Mouse (Mus musculus) heart, postnatal 10 days (tissue): ENCODE results near the gene Aif1l. TPM values are rescaled to one million over a fixed set of nuclear protein-coding genes. Genes with fewer than 3 reads are reported as not detected.
A peak's percentile ranks its signal among the peaks of the same experiment; 100 is the strongest.
"Not testable (repeated sequence)": the region's sequence is repeated elsewhere in the genome, so short reads cannot be mapped to it uniquely, and the experiment has no call there.

ENCODE experiments used
- DNase-seq, 2 experiments: peaks; one replicate each; pipeline ENCODE4 v3.0.0; 2021
- intact Hi-C: fragments of 180-260 bp; cut with DNase I; formaldehyde crosslinking; loops from one replicate; pipeline ENCODE4 v1.15.1; 2025
- total RNA-seq, 2 experiments: library from RNA; stranded (reverse); gene quantifications; 2 replicates each; pipeline ENCODE4 v1.2.3; 2021

Aif1l gene
- 1 to 10 TPM; 7.9 to 8.6 TPM for total RNA-seq

GRCm38 (mm10) chr2:31950058-31950871 is at the start of gene Aif1l:
Gene Aif1l, plus strand, starts transcription at chr2:31950139.
- DNase-seq: peak; percentile 70 to 78
- intact Hi-C loops: no loop called here

GRCm38 (mm10) chr2:31900932-31901331 is 49.0 kb upstream of the Aif1l start:
- DNase-seq: no peak
- intact Hi-C loops: no loop called here

DNA sequence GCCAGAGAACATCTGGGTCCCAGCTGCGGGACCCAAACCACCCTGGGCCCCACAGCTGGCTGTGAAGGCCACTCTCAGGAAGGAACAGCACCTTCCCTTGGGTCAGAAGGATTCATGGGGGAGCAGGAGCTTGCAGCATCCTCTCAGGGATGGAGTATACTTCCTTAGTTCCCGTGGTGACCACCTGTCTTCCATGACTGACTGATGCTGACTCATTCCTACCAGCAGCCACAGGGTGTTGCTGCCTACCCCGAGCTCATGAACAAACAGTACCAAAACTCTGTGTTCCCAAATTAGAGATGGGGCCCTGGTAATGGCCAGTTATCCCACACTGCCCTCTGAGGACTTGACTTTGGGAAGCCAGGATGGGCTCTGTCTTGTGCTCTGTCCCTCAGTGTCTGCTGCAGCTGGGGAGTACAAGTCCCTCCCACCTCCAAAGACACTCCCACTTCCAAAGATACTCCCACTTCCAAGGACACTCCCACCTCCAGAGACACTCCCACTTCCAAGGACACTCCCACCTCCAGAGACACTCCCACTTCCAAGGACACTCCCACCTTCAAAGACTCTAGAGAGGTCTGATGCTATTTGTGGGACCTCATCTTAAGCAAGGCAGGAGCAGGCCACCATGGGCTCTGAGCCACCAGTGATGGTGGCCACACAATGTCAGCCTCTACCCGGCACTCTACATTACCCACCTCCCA is 48.1 kb upstream of the Aif1l start:
- DNase-seq: no peak
- intact Hi-C loops: no loop called here

GRCm38 (mm10) chr2:31904089-31904488 is 45.9 kb upstream of the Aif1l start:
- intact Hi-C loops: no loop called here
- peak; percentile 52 to 63 for DNase-seq

DNA sequence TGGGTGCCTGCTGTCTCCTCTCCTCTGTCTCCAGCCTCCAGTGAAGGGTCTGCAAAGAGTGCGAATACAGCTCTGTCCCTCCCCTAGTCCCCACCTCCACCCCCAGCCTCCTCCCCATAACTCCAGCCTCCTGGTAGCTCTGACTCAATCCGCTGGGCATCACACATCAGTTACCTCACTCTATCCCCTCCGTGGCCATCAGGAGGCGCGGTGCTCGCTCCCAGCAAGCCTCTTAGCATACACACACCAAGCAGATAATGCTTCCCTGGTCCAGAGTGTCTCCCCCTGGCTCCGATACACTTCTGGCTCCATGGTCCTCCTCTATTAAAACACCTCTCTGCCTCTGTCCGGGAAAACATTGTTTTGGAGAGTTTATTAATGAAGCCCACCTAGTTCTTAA is 45.3 kb upstream of the Aif1l start:
- intact Hi-C loops: no loop called here
- peak; percentile 12 to 39 for DNase-seq

DNA sequence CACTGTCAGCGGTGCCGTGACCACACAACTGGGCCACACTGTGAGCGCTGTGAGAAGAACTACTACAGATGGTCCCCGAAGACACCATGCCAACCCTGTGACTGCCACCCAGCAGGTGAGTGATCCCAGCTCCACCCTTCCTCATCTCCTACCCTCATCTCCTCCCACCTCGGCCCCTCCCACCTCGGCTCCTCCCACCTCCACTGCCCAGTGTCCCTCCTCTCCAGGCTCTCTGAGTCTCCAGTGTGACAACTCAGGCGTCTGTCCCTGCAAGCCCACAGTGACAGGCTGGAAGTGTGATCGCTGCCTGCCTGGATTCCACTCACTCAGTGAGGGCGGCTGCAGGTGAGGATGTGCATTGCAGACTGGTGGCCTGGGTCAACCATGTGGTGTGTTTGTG is 44.3 kb upstream of the Aif1l start:
- intact Hi-C loops: no loop called here
- DNase-seq: no peak

- DNase-seq: no peak
- intact Hi-C loops: no loop called here
These were observed 43.5 kb upstream of the Aif1l start for GRCm38 (mm10) chr2:31906407-31906806.

DNA sequence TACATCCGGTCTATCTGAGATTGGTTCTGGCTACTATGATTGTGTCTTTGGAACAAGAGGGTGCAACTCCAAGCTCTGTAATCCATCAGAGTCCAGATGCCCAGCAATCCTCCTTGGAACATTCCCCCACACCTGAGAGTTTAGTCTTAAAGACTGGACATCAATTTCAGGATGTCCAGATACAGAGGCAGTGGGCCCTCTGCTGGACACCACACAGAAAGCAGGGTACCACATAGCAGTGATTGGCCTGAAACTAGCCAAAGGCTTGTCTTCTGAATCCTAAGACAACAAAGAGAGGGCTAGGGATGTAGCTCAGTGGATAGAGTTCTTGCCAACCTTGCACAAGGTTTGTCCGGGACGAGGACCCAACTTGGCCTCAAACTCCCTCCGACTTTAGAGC is 37.4 kb upstream of the Aif1l start:
- DNase-seq: peak; percentile 19 to 33
- intact Hi-C loops: no loop called here

DNA sequence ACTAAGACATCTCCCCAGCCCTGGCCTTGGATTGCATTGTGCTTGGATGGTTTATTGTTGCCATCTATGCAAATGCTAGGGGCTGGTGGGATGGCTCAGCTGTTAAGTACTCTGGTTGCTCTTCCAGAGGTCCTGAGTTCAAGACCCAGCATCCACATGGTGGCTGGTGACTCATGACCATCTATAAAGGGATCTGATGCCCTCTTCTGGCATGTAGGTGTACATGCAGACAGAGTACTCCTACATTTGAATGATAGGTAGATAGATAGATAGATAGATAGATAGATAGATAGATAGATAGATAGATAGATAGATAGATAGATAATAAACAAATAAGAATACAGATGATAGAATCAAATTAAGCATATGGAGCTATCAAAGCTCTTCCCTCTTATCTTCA is 35.7 kb upstream of the Aif1l start:
- intact Hi-C loops: loop anchor here (1.0 kb wide), 1 partner anchor 231 kb away; no protein-coding TSS in a partner anchor
- DNase-seq: not testable (repeated sequence)

GRCm38 (mm10) chr2:31915112-31915511 is 34.8 kb upstream of the Aif1l start:
- intact Hi-C loops: loop anchor here (1.0 to 5.0 kb wide), 2 partner anchors 100 to 433 kb away; no protein-coding TSS in a partner anchor

GRCm38 (mm10) chr2:31917636-31918035 is 32.3 kb upstream of the Aif1l start:
- intact Hi-C loops: loop anchor here (2.0 to 5.0 kb wide), 2 partner anchors 217 to 435 kb away; no protein-coding TSS in a partner anchor
- DNase-seq: peak; percentile 59 to 63

More at GRCm38 (mm10) chr2:31915112-31915511, 34.8 kb upstream of the Aif1l start:
- DNase-seq: peak; percentile 77 to 90

- DNase-seq: no peak
- intact Hi-C loops: no loop called here
These were observed 26.3 kb upstream of the Aif1l start for GRCm38 (mm10) chr2:31923645-31924044.

DNA sequence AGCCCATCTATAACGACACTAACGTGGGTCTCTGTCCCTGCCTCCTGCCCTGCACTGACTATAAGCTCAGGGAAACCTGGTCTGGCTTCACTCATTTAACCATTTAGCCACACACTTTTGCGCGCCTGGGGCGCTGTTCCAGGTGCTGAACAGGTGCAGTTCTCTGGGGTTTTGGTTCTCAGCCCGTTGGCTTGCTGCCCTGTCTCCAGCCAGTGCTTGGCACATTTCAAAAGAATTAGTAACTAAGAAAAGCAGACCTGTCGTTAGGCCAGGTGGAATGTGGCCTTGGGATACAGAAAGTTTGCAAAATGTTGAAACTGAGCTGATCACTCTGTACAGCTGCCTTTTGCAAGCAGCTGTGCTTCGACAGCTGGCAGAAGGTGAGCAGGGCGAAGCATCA is 25.1 kb upstream of the Aif1l start:
- peak in 1 of 2 experiments; percentile 31 for DNase-seq
- intact Hi-C loops: no loop called here

DNA sequence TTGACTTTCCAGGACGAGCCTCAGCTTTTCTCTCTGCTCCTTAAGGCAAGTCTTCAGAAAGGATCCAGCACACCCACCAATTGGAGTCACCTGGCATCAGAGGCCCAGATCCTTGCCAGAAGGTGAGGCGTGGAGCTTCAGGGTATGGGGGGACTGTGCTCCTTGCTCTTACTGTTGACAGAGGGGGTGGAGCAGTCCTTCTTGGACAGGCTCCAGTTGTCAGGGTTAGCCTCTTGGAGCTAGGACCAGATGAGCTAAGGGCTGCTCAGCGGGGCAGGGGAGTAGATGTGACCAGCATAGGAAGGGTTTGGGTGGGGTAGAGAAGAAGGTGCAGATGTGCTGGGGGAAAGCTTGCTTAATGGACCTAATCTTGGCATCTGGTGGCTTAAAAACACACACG is 24.0 kb upstream of the Aif1l start:
- intact Hi-C loops: no loop called here
- no peak for DNase-seq

GRCm38 (mm10) chr2:31929664-31930063 is 20.3 kb upstream of the Aif1l start:
- no peak for DNase-seq
- intact Hi-C loops: no loop called here

DNA sequence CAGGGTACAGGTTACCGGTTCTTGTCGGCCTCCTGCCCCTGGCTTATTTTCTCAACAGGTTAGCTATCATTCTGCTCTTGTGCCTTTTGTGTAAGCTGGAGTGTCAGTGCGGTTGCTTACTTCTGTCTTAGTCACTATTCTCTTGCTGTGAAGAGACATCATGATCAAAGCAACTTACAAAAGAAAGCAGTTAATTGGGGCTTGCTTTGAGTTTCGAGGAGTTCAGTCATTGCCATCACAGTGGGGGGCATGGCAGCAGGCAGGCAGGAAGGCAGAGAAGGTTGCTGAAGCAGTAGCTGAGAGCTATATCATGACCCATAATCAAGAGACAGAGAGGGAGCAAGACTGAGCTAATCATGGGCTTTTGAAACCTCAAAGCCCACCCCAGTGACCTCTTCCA is 15.4 kb upstream of the Aif1l start:
- intact Hi-C loops: no loop called here
- DNase-seq: no peak

DNA sequence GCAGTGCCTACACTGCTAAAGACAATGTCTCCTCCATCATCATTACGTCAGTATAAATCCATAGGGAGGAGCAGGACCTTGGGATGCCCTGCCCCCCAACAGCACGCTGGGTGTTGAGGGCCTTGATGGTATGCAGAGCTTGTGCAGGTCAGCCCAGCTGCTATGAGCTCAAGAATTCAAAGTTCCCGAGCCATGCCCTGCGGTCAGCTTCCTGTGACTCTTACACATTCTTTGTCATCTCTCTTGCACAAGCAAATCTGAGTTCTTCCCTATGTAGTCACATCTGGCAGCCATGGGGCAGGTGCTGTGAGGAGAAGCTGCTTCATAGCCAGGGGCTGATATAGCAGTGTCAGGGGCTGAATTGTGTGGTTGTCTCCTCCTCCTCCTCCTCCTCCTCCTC is 14.9 kb upstream of the Aif1l start:
- no peak for DNase-seq
- intact Hi-C loops: no loop called here

GRCm38 (mm10) chr2:31938298-31938697 is 11.6 kb upstream of the Aif1l start:
- no peak for DNase-seq
- intact Hi-C loops: no loop called here

DNA sequence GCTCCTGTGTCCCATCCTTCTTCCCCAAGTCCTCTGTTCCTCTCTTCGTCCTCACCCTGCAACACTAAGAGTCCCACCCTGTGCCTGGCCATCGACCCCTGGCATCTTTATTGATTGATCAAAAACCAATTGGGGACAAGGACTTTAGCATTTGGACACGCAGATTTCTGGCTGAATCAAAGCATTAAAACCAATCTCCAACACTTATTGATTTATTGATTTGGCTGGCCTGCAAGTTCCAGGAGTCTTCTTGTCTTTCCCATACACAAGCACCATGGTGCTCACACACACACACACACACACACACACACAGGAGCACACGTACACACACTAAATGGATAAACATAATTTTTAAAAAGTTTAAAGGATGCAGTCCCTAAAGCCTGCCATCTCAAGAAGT is 6.9 kb upstream of the Aif1l start:
- DNase-seq: no peak
- intact Hi-C loops: no loop called here

GRCm38 (mm10) chr2:31945580-31945979 is 4.4 kb upstream of the Aif1l start:
- intact Hi-C loops: no loop called here
- DNase-seq: no peak

- intact Hi-C loops: no loop called here
- DNase-seq: peak; percentile 71 to 74
These were observed 1.5 kb upstream of the Aif1l start for GRCm38 (mm10) chr2:31948392-31948791.

GRCm38 (mm10) chr2:31948801-31949200 is 1.1 kb upstream of the Aif1l start:
- intact Hi-C loops: no loop called here
- peak in 1 of 2 experiments; percentile 23 for DNase-seq
